Mouse (Mus musculus): ENCODE data around the gene Bcl6. TPM values are rescaled to one million over a fixed set of nuclear protein-coding genes. Genes with fewer than 3 reads are reported as not detected.

The Bcl6 gene
- polyA plus RNA-seq, 1 experiment = 28.2 TPM

DNA sequence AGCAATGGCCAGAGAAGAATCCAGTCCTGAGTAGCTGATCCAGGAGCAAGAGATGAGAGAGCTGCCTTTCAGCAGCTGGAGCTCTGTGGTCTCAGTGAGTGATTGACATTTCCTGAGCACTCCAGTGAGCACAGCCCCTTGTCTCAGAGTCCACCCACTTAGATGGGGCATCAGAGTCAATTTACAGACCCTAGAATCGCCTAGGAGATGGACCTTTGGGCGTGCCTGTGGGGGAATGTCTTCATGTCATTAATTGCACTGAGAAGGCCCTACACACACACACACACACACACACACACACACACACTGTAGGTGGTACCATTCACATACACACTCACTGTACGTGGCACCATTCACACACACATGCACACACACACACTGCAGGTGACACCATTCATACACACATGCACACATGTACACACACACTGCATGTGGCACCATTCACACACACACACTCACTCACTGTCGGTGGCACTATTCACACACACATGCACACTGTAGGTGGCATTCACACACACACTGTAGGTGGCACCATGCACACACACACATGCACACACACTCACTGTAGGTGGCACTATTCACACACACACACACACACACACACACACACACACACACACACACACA, 36.4 kb downstream of the Bcl6 start:
- Histone ChIP-seq H3K4me1 (ENCODE audit: control insufficient read depth, insufficient read depth, low read length) (no peaks in the 10 kb centered on the region), H3K4me3 (replicated peaks; ENCODE audit: extremely low read depth, low read depth, low read length) (no peak overlapping the region)
- TF ChIP-seq CTCF (IDR thresholded peaks at IDR 0.05; ENCODE audit: insufficient read depth, low read length) (no peak), POLR2A (IDR thresholded peaks at IDR 0.05; ENCODE audit: borderline replicate concordance, extremely low read depth, low read depth, low read length) (no peak)
- DNase-seq = no peak
- 70% methylated on average over 4 of the region's 4 CpGs for WGBS

DNA sequence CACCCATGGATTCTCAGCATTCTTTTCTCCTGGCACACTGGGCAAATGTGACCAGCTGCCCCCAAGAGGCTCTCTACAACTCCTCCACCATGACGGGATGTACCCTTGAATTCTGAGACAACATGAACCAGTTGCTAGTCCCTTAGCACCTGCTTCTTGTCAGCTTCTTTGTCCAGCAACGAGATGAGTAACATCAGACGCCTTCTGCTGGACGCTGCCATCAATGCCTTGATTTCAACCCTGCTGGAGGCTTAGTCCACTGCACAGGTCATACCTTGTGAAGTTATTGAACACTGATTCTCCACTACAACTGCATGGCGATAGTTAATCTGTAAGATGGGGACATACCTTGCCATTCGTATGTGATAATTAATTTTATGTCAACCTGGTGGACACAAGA, 41.0 kb downstream of the Bcl6 start:
- TF ChIP-seq CTCF (IDR thresholded peaks at IDR 0.05; ENCODE audit: insufficient read depth, low read length) = no peak
- TF ChIP-seq POLR2A (IDR thresholded peaks at IDR 0.05; ENCODE audit: borderline replicate concordance, extremely low read depth, low read depth, low read length) = no peak
- DNase-seq = no peak
- WGBS = 84% methylated on average over 6 of the region's 6 CpGs
- Histone ChIP-seq H3K4me1 (ENCODE audit: control insufficient read depth, insufficient read depth, low read length) (no peaks in the 10 kb centered on the region), H3K4me3 (replicated peaks; ENCODE audit: extremely low read depth, low read depth, low read length) (no peak overlapping the region)

DNA sequence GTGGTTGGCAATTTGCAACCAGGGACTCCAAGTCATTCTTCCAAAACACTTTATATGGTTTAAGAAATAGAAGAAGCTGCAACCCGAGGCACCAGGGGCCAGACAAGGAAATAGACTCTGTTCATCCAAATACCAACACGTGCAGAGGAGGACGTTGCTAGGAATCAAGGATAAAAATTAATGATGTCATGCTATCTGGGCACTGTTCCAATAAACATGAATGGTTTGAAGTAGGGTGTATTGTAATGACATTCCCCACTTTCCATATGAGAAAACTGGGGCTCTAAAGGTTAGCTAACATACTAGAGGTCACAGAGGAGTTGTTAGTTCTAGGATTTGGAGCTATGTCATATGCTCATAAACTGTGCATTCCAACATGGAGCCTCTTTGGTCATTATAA, 43.9 kb downstream of the Bcl6 start:
- TF ChIP-seq POLR2A (IDR thresholded peaks at IDR 0.05; ENCODE audit: borderline replicate concordance, extremely low read depth, low read depth, low read length) (no peak), CTCF (IDR thresholded peaks at IDR 0.05; ENCODE audit: insufficient read depth, low read length) (no peak)
- Histone ChIP-seq H3K4me3 (replicated peaks; ENCODE audit: extremely low read depth, low read depth, low read length) (no peak overlapping the region), H3K4me1 (ENCODE audit: control insufficient read depth, insufficient read depth, low read length) (no peaks in the 10 kb centered on the region)
- WGBS = 11% methylated on average over 3 of the region's 3 CpGs
- DNase-seq = no peak

DNA sequence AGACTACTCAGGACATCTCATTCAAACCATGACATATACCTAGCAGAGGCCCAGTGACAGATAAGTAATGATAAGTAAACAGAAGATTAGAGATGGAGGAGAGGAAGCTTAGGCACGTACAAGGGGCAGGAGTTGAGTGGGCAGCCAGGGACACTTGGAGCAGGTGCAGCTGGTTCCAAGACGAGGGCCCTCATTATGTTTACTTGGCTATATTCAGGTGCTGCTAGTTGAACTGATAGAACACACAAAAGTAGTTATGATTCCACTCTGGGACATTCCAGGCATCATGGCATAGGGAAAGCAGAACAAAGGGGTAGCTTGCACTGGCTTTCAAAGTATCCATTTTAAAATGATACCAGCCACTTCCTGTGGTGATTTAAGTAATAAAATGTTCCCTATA, 54.3 kb downstream of the Bcl6 start:
- 38% methylated on average over 2 of the region's 2 CpGs for WGBS

DNA sequence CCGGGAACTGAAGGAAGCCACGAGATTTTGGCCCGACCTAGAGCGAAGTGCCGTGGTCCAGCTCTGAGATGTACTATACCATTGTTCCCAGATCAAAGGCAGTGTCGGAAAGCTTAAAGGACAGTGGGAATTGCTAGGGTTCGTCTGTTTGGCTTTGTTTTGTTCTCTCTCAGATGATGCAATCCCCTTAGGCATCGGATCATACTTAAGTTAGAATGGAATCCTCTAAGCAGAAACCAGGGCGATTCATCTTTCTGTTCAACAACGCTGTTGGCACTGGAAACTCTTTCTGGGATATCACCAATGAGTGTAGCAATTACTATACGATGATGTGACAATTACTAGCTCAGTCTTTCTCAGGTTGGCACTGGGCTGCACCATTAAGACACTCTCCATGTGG, 56.4 kb downstream of the Bcl6 start, which contains the start of gene Rtp2:
TSS of gene Rtp2 (minus strand) at position 101 of the 400 bp plus-strand sequence.
- TF ChIP-seq CTCF (IDR thresholded peaks at IDR 0.05; ENCODE audit: insufficient read depth, low read length) = no peak
- TF ChIP-seq POLR2A (IDR thresholded peaks at IDR 0.05; ENCODE audit: borderline replicate concordance, extremely low read depth, low read depth, low read length) = no peak
- 80% methylated on average over 11 of the region's 11 CpGs for WGBS
- Histone ChIP-seq H3K4me1 (ENCODE audit: control insufficient read depth, insufficient read depth, low read length) (no peaks in the 10 kb centered on the region), H3K4me3 (replicated peaks; ENCODE audit: extremely low read depth, low read depth, low read length) (no peak within 1 kb of the TSS)
- DNase-seq = no peak

More for the DNA sequence above, 54.3 kb downstream of the Bcl6 start:
- TF ChIP-seq POLR2A (IDR thresholded peaks at IDR 0.05; ENCODE audit: borderline replicate concordance, extremely low read depth, low read depth, low read length) = no peak
- TF ChIP-seq CTCF (IDR thresholded peaks at IDR 0.05; ENCODE audit: insufficient read depth, low read length) = no peak
- no peak for DNase-seq
- H3K4me3 ChIP-seq (replicated peaks; ENCODE audit: extremely low read depth, low read depth, low read length) = no peak overlapping the region
- H3K4me1 ChIP-seq (ENCODE audit: control insufficient read depth, insufficient read depth, low read length) = no peaks in the 10 kb centered on the region

DNA sequence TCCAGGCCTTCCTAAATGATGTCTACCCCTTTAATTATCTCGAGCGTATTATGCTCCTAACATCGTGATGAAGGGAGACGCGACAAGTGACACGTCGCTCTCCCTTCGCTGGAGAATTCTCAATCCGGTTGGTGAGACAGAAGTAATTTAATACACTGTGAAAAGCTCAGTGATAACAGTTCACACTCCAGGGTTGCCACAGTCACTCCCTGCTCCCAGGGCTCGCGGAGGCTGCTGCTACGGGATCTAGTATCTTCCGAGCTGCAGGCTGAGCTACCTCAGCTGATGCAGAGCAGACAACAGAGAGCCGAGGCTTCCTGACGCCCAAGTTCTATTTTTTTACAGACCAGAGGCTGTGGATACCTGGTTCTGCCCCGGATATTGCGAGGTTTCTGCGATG, 57.4 kb downstream of the Bcl6 start:
- 64% methylated on average over 18 of the region's 18 CpGs for WGBS

DNA sequence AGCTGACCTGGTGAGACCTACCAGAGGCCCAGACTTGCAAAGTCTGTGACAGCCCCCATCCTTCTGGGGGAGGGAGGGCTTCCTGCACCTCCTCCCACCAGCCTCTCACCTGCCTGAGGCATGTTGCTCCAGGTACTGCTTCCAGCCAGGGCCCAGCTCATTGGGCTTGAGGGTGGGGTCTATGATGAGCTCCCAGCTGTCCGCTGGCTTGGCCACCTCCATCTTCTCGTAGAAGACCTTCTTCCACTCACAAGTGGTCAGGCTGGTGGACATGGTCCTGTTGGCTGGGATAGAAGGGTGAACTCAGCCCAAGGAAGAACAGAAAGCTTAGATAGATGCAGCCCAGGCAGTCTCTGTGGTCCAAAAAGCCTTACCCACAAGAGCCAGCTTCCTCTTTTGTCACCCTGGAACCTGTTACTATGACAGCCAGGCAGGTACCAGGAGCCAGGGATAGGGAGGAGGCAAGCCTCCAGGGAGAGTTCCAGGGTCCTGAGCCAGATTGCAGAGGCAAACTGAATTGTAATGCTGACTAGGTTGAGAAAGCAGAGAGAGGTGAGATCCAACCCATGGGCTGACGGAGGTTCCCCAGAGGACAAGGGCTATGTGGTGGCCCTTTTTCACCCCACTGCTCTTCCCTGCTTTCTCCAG, 58.1 kb downstream of the Bcl6 start:
- no peak for TF ChIP-seq POLR2A (IDR thresholded peaks at IDR 0.05; ENCODE audit: borderline replicate concordance, extremely low read depth, low read depth, low read length)
- no peak for TF ChIP-seq CTCF (IDR thresholded peaks at IDR 0.05; ENCODE audit: insufficient read depth, low read length)
- 79% methylated on average over 3 of the region's 3 CpGs for WGBS
- no peak for DNase-seq

More for the DNA sequence above, 57.4 kb downstream of the Bcl6 start:
- DNase-seq = no peak
- no peak for TF ChIP-seq CTCF (IDR thresholded peaks at IDR 0.05; ENCODE audit: insufficient read depth, low read length)
- TF ChIP-seq POLR2A (IDR thresholded peaks at IDR 0.05; ENCODE audit: borderline replicate concordance, extremely low read depth, low read depth, low read length) = no peak
- Histone ChIP-seq H3K4me3 (replicated peaks; ENCODE audit: extremely low read depth, low read depth, low read length) (no peak overlapping the region), H3K4me1 (ENCODE audit: control insufficient read depth, insufficient read depth, low read length) (no peaks in the 10 kb centered on the region)

DNA sequence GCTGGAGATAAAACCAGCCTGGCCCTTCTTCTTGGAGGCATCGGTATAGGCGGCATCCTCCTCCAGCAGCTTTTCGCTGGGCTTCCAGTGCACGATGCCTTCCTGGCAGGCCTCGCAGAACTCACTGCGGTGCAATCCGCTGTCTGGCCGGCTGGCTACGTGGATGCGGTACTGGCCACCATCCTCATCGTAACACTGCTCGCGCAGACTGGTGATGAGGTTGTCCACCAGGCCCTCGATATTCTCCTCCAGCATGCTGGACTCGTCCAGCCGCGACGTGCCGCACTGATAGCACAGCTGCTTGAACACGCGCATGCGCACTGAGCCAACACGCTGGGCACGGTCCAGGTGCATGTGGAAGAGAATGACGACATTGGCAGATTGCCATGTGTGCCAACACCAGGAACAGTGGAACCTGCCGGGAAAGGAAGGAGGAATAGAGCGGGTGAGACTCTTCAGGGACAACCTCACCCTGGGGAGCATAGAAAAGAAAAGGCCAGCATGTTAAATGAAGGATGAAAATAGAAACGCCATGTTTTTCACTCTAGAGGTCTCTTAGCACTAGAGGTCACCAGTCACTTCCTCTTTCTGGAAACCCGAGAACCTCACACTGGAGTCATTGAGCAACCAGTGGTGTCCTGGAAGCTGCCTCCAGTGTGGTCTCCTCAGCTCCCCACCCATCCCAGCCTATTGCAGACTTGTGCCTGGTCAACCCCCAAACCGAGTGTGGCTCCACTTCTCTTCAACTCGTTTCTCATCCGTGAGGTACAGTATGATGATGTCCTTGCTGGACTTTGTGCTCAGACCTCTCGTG, 61.1 kb downstream of the Bcl6 start:
- H3K4me3 ChIP-seq (replicated peaks; ENCODE audit: extremely low read depth, low read depth, low read length) = no peak overlapping the region
- no peaks in the 10 kb centered on the region for H3K4me1 ChIP-seq (ENCODE audit: control insufficient read depth, insufficient read depth, low read length)
- TF ChIP-seq POLR2A (IDR thresholded peaks at IDR 0.05; ENCODE audit: borderline replicate concordance, extremely low read depth, low read depth, low read length) (no peak), CTCF (IDR thresholded peaks at IDR 0.05; ENCODE audit: insufficient read depth, low read length) (no peak)
- 86% methylated on average over 33 of the region's 33 CpGs for WGBS
- no peak for DNase-seq

More for the DNA sequence above, 58.1 kb downstream of the Bcl6 start:
- Histone ChIP-seq H3K4me3 (replicated peaks; ENCODE audit: extremely low read depth, low read depth, low read length) (no peak overlapping the region), H3K4me1 (ENCODE audit: control insufficient read depth, insufficient read depth, low read length) (no peaks in the 10 kb centered on the region)

DNA sequence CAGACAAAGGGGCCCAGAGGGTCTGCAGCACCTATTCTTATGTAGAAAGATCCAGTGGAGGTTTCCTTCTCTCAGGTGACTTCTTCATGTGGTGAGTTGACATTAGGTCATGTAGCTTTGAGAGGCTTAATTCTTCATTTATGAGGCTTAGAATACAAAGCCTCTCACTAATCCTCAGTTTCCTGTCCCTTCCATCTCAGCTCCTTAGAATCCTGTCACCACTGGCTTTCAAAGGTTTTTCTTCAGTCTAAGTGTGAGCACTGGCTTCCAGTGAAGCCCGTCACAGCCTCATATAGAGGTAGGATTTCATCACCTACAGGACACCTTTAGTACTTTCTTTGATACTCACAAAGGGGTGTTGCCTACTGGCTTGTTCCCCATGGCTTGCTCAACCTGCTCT, 65.7 kb downstream of the Bcl6 start:
- Histone ChIP-seq H3K4me3 (replicated peaks; ENCODE audit: extremely low read depth, low read depth, low read length) (no peak overlapping the region), H3K4me1 (ENCODE audit: control insufficient read depth, insufficient read depth, low read length) (no peaks in the 10 kb centered on the region)
- WGBS = 85% methylated on average over 1 of the region's 1 CpGs
- DNase-seq = no peak
- TF ChIP-seq CTCF (IDR thresholded peaks at IDR 0.05; ENCODE audit: insufficient read depth, low read length) = no peak
- no peak for TF ChIP-seq POLR2A (IDR thresholded peaks at IDR 0.05; ENCODE audit: borderline replicate concordance, extremely low read depth, low read depth, low read length)
